Mouse (Mus musculus) layer of hippocampus, postnatal 36 days (tissue): ENCODE results near the gene Lrrc27. TPM values are rescaled to one million over a fixed set of nuclear protein-coding genes. Genes with fewer than 3 reads are reported as not detected.

Experiments
- DNase-seq, 2 experiments: peaks; one replicate each; pipeline ENCODE4 v3.0.0; 2022
- total RNA-seq, 2 experiments: library from RNA; stranded (reverse); gene quantifications; 2 replicates each; pipeline ENCODE4 v1.2.3; 2021

Gene Lrrc27
- total RNA-seq, 2 experiments from 2014 or later: 5.3 to 5.5 TPM

DNA sequence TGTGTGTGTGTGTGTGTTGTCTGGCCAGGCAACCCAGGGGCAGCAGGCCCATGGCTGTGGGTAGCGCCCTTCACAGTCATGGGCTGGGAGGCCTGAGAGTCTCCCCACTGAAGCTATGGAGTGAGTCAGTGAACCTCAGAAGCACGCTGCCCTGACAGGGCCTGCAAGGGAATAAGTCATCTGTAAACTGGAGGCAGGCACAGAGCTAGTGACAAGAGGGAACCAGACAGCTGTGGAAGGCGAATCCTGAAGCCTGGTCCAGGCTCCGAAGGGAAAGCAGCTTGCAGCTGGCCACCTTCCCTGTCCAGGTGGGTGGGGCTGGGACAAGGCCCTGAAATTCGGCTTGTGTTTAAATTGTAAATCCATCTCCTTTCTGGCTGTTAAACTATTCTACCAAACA lies 33.3 kb downstream of the Lrrc27 start:
- no peak for DNase-seq

DNA sequence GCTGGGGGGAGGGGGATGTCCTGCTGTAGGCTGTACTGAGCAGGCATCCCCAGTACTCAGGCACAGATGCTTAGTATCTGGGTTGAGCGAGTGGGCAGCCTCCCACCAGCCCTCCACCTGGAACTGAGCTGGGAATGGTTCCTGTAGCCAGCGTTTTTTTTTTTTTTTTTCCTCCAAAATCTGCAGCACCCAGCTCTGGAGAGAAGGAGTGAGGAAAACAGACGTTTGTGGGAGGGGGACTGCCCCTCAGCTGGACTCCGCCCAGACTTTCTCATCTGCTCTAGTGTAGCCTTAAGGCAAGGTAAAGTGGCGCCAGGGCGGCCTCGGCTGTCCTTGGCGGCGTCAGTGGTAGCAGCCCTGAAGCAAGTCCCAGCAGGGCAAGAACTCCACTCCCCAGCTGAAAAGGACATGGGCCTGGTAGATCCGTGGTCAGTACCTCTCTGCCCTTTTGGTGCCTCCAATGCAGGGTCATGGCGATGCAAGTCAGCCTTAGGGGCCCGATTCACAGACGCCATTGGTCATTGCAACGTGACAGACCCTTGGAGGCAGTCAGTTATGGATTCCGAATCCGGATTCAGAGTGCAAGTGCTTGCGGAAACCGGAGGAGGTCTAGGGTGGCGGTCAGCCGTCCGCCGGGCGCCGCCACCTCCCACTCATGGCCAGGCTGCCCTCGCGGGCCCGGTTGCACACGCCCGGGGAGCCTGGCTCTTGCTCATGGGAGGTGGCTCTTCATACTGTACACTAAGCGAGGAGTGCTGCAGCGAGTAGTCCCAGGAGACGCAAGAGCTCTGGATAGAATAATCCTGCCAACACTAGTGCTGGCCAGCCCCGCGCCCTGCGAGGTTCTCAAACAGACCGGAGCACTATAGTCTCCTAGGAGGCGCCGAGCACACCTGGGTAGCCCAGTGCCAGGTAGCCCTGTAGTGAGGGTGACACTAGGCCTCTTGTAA lies 34.4 kb downstream of the Lrrc27 start:
- peak; percentile 59 to 61 for DNase-seq

DNA sequence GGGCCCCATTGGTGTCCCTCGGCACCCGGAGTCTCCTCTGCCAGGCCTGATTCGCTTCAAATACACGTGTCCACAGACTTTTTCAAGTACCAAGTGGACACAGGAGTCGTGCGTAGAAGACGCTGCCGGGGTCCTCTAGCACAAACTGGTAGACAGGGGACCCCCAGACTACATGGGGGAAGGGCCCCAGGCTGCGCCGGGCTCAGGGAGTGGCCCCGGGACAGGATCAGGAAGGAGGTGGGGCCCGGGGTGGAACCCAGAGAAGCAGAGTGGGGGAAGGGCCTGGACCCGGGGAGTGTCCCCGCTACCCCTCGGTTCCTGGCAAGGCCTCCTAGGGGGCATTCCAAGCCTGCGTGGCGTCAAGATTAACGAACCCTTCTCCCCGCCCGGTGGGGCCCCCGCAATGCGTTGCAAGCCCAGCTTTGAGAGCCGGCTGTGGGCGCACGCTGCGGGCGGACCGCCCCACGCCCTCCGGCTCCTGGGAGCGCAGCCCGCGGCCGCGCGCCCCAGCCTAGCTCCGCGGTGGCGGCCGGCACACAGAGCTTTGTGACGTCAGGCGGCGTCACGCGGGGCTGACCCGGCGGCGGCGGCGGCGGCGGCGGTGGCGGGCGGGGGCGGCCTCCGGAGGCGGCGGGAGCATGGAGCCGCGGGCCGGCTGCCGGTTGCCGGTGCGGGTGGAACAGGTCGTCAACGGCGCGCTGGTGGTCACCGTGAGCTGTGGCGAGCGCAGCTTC lies 35.3 kb downstream of the Lrrc27 start, which contains the start of gene Pwwp2b:
Pwwp2b (plus strand) TSS at position 602 of the 734 bp plus-strand sequence.
- peak; percentile 67 to 75 for DNase-seq

DNA sequence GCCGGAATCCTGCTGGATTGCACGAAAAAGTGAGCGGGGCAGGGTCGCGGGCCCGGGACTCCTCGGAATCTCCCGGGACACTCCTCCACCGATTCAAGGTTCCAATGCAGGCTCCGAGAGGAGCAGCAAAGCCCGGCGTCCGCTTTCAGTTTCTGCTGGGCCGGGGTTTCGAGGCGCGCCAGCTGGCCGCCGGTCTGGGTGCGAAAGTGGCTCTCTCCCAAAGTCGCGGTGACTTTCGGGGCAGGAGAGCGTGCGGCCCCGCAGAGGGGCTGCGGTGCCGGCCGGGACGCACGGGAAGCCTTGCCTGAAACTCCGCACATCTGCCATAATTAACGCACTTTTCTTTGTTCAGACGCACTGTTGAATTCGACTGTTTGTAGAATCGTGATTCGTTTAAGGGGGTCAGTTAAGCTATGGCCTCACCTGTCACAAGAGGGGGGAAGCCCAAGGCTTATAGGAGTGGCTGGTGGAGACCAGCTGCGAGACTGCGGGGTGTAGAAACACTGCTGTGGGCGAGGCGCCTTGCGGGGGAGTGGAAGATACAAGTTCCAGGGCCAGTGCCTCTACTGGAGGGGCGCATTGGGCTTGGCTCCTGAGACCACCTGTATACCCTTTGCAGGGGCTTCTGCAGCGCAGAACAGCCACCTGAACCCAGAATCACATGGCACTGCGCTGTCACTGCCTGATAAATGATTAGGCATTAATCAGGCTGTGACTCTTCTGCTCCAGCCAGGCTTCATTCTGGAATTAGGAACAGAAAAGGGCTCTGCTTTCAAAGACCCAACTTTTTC lies 36.0 kb downstream of the Lrrc27 start:
- no peak for DNase-seq

DNA sequence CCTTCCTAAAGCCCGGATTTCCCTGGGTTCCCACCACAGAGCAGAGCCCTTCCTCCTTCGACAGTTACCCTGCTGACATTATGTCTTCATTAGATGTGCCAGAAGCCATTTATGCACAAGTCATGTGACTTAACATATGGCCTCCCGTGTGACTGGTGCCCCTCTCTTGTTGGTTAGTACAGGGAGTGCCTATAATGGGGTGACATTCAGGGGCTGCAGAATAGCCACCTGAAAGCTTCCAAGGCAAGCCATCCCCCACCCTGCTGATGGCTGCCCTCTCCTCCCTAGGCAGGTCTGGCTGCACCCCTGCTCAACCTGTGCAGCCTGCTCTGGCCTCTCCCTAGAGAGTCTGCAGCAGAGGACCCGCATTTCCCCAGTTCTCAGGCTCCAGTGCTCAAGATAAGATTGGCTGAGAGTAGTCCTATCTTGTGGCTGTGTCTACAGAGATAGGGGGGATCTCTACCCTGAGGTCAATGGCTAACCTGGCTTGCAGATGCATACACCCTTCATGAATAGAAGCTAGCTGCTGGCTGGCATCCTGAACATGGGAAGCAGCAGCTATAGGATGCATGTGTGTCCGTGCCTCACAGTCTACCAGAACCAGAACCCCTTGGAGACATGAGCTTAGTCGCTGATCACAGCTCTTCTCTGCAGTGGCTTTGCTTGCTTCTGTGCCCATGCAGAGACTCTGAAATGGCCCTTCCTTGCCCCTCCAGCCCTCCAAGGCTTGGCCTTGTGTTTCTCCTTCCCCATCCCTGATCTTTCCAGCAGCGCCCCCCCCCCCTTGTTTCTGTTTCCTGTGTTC lies 36.8 kb downstream of the Lrrc27 start:
- peak in 1 of 2 experiments; percentile 22 for DNase-seq

DNA sequence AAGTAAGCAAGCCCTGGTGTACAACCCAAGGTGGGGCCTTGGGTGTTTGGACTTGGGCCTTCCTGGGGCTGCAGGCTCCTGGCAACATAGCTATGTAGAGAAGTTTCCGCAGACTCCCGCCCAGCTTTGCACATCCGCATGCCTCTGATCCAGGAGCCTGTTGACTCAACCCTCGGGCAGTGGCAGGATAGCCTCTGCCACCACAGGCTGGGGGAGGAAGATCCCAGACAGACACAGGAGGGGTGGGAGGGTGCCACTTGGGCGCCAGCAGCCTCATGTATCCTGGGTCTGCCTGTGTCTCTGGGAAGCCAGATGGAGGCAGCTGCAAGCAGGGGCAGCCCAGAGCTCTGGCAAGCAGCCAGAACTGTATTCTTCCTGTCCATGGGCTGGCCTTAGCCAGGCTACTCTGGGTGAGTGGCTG lies 39.1 kb downstream of the Lrrc27 start:
- no peak for DNase-seq

DNA sequence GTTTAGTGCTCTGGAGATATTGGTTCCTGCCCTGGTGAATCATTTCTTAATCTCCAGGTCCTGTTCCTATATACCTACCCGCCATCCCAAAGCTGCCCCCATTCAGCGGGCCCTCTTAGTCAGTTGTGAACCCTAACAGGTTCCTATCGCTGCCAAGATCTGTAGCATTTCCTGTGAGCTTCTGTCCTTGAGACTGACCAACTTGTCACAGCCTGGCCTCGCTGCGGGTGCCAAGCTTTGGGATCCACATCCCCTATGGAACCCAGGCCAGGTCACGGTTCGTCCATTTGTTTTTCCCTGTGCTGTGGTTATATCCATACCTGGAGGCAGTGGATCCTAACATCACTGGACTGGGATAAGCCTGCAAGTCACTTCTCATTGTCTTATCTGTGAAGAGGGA lies 39.8 kb downstream of the Lrrc27 start:
- DNase-seq: no peak

DNA sequence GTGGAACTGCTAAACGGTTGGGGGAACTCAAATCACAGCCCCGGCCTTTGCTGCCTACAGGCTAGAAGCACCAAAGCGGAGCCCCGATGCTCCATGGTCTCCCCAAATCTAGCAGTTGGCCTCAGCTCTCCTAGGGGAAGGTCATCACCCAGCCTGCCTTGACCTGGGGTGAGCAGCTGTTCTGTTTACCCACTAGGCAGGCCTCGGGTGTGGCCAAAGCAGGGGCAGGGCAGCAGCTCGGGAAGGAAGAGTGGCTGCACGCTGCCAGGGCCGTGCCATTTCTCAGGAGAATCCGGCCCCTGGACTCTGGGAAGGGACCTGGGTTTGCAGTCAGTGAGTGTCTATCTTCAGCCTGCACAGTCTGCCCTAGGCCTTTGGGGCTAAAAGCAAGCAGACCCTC lies 40.2 kb downstream of the Lrrc27 start:
- DNase-seq: no peak

DNA sequence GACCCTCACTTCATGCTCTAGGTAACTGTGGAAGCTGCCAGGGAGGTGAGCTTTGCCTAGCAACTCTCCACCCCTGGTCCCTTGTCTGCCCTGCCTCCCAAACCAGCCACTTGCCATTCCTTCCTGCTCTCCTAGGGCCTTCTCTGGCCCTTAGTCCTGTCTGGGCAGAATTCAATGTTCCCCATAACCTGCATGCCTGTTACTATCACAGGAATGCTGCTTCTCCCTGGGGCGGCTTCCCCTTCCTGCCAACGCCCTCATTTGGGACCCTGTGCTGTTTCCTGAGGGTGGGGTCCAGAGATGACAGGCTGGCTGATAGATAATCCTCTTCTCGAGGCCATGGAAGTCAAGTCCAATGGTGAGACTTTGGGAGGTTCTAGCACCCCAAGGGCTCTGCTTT lies 40.7 kb downstream of the Lrrc27 start:
- DNase-seq: no peak

DNA sequence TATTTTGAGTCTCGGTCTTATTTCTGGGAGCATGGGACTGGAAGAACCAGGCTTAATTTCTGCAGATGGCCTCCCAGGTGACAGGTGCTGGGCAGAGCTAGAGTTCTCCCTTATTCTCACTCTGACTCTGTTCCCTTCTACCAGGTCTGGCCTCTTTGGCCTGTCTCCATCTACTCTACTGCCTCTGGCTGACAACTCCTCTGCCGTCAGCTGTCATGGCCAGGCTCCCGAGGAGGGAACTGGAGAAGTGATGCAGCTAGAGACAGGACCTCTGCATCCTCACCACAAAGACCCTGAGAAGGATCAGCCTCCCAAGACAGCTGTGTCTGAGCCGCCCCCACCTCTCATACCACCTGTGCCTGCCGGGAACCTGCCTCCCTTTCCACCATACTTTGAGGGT lies 41.8 kb downstream of the Lrrc27 start:
- no peak for DNase-seq

DNA sequence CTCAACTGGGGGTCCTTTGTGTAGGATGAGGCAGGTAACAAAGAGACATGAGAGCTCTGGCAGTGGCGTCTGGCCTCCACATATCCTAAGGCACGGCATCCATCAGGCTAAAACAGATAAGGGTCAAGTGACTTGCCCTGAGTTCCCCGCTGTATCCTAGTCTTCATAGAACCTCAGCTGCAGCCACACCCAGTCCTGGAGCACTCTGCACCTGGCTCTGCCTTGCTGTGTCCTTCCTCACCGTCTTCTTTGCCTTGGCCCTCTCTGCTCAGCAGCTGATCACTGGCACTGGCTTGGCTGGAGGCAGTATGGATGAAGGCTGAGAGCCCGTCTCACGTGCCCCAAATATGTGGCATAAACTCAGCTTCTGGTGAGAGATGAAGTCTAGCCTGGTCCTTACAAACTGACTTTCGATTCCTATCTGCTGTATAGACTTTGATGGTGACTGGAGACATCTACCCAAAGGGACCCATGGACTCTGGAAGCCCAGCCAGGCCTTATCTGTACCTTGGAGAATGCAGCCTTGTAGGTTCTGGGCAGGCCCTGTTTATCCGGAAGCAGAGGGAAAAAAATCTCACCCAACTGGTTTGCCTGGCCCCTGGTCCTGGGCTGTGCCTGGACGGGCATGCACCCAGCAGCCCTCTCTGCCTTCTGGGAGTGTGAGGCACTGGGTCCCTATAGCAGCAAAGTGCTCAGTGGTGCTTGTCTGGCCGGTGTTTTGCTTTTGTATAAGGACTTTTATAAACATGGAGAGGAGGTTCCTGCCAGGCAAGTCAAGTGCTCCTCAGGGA lies 45.2 kb downstream of the Lrrc27 start:
- DNase-seq: no peak

DNA sequence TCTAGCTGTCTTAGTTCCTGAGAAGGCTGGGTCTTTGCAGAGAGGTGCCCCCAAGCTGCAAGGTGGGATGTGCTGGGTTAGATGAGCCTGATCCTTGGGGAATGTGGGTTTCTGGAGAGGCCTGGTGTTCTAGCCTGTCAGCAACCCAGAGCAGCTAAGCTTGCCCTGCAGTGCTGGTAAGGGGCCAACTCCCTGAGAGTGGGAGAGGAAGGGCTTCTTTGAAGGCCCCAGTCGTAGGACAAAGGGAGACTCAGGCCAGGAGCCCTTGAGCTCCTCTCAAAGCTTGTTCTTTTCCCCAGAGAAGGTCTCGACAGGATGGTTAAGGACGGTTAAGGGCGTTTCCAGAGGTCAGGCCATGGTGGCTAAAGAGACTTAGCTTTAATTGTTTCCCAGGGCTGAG lies 51.5 kb downstream of the Lrrc27 start:
- DNase-seq: no peak

DNA sequence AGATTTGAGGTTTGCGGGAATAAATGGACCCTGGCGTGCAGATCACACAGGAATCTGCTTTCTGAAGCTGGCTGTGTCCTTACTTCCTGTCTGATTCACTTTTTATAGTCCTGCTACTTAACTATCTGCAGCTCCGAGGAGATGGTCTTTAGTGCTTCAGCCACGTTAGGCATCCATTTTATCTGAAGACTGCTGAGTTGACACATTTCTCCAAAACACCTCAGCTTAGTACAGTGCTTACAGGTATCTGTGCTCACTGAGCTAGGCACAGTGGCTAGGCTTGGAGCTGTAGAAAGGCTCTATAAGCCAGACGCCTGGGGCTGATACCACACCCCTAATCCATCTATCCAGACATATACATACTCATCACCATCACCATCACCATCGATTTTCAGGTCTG lies 52.8 kb downstream of the Lrrc27 start:
- DNase-seq: no peak

DNA sequence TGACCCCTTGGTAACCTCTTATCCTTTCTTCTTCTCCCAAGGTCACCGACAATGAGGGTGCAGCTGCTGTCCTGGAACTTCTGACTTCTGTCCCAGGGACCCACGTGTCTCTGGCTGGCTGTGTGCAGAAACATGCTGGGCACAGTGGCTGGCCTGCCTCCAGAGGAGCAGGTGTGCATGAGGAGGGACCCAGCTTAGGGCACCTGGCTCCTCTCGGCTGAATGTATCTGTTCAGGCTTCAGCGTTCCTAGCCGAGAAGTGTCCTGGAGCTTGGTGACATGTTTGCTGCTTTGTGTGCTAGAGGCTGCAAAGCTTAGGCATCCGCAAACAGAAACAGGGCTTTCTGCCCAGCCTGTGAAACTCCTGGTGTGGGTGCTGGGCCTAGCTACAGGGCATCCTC lies 53.6 kb downstream of the Lrrc27 start:
- DNase-seq: no peak

DNA sequence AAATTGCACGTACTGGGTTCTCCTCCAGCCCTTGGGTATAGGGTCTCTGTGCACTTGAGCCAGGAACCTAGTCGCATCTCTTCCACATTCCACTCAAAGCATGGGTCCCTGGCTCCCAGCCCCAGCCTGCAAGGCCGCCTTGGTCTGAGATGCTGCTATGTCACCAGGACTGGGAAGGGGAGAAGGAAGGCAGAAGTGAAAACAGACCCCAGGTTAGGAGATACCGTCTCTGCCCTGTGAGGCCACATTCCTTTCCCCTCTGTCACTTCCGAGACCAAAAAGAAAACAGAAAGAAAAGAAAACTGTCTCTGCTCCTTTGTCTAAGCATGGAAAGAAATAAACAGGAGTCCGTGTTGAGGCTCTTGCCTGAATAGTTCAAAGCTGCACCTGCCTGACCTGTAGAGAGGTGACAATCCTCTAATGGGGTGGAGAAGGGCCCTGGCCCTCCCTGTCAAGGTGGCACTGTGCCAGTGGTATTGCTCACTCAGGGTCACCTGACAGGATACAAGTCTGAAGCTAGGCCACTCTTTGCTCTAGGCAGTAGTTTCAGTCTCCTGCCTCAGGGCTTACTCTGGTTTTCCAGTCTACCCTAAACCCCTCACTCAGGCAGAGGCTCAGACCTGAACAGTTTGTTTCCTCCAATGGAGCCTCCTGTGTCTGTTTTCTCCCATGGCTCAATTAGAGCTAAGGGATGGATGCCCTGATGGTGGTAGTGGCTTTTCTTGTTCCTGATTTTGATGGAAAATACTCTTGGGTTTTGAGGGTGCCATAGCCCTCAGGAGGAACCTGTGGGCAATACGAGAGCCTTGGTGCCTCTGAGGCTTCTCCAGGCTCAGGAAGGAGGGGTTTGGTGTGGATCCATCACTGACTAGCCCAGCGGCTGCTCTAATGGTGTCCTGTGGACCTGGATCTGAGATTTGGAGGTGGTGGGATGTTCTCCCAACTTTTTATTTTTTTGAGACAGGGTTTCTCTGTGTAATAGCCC lies 54.4 kb downstream of the Lrrc27 start:
- DNase-seq: no peak

DNA sequence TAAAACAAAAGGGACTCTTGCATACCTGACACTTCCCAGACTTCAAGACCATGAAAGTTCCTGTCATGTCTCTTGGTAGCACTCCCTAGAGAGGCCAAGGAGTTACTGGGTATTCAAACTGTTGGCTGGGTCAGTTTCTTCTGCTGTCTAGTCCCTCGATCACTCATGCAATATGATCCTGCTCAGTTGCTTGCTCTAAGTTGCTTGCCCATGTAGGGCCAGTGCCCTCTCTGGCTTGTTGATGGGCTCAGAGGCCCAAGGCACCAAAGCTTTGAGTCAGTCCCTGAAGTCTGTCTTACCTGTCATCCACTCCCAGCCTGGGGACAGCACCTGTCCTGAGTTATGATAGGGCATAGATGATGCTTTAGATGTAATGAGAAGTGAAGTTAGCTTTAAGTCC lies 58.0 kb downstream of the Lrrc27 start:
- DNase-seq: no peak

DNA sequence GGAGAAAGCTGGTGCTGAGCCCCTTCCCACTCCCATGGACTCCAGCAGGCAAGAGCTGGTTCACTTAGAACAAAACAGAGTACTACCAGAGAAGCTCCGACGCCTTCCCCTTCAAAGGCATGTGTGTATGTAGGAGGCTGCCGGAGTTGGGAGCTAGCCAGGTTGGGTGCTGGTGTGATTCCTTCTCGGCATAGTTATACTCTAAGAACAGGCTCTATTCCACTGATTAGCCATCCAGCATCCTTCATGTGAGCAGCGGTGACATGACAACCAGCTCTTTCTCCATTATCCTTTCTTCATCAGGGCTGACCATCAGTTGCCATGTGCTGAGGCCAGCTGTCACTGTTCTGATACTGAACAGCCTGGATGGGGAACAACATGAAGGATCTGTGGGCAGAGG lies 59.1 kb downstream of the Lrrc27 start:
- DNase-seq: peak; percentile 65 to 69

DNA sequence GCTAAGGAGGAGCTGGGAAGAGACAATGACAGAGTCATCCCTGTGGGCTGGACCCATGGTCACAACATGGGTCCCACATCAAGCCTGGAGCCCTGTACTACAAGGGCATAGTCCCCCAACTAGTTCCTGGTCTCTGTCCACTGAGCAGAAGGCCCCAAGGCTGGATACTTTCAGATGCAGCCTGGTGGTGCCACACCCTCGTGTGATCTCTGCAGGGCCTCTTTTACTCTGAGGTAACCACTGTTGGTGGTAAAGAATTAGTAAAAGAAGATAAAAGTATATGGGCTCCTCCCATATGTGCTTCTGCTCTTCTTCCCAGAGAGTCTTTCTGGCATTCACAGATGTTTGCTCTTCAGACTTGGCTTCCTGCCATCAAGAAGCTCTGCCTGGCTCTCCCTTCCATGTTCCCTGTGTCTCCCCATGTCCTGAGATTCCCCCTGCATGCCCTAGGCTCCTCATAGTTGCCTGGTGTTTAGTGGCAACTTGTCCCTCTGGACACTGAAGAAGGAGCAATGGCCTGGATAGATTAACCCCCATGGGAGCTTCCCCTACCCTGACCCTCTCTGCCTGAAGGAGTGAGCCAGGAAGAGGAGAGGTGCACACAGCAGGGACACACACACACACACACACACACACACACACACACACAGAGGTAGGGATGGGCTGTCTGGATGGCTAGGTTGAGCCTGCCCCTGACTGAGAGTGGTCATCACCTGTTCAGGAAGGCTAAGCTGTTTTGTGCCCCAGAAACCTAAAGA lies 60.0 kb downstream of the Lrrc27 start:
- DNase-seq: no peak

DNA sequence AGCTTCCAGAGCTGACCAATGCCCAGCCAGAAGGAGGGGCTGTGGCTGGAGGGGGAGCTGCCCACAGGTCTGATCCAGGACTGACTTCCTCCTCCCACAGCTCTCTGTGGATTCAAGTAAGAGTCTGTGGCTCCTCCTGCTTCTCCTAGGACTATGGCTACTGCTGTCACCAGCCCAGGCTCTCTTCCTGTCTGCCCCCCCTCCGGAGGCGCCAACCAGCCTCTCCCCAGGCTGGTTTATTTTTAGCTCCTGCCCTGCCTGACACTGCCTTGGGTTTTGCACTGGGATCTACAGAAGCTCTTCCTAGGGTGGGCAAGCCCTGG lies 60.6 kb downstream of the Lrrc27 start:
- DNase-seq: no peak
